Mouse (Mus musculus): ENCODE data around the gene Zfpl1. TPM values are rescaled to one million over a fixed set of nuclear protein-coding genes. Genes with fewer than 3 reads are reported as not detected.
"Not testable (repeated sequence)": the region's sequence is repeated elsewhere in the genome, so short reads cannot be mapped to it uniquely, and the experiment has no call there.

The Zfpl1 gene
- 10 to 100 TPM; 18.5 to 20.1 TPM for total RNA-seq (2021)
- long read RNA-seq, experiment 1, transcript Zfpl1-201 (8 exons, 1,287 nt) = minor isoform, 5 of 22 reads
- long read RNA-seq, experiment 1, transcript Zfpl1-208 (8 exons, 922 nt) = major isoform, 13 of 22 reads
- long read RNA-seq, experiment 1, partial matches to known transcripts = 1 of 22 reads
- long read RNA-seq, experiment 1, other reads (novel, unspliced or antisense) = 3 of 22 reads
- long read RNA-seq, experiment 2, transcript Zfpl1-208 (8 exons, 922 nt) = major isoform, 13 of 22 reads
- long read RNA-seq, experiment 2, transcript Zfpl1-201 (8 exons, 1,287 nt) = minor isoform, 5 of 22 reads
- long read RNA-seq, experiment 2, partial matches to known transcripts = 1 of 22 reads
- long read RNA-seq, experiment 2, other reads (novel, unspliced or antisense) = 3 of 22 reads

DNA sequence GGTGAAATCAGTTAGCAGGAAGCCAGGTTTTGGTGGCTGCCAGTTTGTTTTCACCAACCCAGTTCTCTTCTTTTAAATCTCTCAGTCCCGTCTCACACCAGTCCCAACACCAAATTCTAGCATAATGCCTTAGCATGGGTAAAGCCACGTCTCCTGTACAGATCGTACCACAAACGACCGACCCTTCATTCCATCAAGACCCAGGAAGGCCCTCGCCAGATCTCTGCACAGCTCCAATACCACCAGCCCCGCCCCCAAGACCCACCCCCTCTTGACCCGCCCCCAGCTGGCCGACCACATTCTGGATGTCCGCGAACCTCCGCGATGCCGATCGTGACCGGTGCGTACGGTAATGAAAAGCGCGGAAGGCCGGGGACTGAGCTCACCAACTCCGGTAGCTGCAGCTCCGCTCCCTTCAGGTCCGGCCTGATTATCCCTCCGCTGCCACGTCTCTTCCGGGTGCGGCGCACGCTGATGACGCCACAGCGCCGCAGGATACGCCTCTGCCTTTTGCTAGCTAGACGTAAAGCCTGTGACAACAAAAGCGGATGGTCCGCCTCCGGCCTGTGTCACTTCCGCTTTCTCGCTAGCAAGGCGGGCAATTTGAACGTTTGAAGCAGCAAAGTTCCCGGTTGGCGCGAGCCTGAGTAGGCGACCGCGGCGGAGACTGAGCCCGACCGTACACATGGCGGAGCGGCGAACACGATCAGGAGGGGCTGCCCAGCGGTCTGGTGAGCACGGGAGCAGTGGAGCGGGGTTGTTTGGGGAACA lies at the start of gene Zfpl1, which contains the start of gene Cdca5:
Gene Zfpl1, minus strand, starts transcription at position 479 of the 771 bp plus-strand sequence.
Gene Cdca5, plus strand, starts transcription at position 506 of the 771 bp plus-strand sequence.
- peak; percentile 92 for DNase-seq

DNA sequence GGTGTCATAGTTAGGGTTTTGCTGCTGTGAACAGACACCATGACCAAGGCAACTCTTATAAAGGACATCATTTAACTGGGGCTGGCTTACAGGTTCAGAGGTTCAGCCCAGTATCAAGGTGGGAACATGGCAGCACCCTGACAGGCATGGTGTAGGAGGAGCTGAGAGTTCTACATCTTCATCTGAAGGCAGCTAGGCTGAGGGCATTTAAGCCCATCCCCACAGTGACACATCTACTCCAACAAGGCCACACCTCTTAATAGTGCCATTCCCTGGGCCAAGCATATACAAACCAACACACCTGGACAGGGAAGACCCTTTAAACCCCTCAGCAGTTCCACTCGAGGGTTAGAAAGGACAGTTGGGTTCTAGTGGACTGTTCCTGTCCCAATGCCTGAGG lies 48.4 kb upstream of the Zfpl1 start:
- DNase-seq = not testable (repeated sequence)

- DNase-seq = no peak
Observed at GRCm38 (mm10) chr19:6132171-6132827, 47.5 kb upstream of the Zfpl1 start.

DNA sequence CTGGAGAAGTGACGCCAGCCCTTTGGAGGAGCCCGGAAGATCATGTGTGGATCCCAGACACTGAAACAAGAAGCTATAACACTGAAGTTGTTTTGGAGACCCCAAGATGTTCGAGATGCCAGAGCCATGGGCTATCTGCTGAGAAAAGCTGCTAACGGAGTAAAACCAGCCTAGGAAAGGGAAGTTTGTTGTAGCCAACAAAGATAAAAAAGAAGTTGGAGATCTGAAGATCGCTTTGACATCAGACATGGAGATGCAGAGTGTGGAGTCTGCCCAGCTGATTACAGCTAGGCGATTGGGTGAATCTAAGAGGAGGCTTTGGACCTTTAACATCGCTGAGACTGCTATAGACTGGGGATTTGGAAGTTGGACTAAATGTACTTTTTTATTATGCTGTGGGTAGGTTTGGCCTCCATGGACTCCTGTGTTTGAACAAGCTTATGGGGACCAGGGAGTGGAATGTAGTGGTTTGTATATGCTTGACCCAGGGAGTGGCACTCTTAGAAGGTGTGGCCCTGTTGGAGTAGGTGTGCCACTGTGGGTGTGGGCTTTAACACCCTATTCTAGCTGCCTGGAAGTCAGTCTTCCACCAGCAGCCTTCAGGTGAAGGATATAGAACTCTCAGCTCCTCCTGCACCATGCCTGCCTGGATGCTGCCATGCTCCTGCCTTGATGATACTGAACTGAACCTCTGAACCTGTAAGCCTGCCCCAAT lies 45.8 kb upstream of the Zfpl1 start:
- DNase-seq = not testable (repeated sequence)

DNA sequence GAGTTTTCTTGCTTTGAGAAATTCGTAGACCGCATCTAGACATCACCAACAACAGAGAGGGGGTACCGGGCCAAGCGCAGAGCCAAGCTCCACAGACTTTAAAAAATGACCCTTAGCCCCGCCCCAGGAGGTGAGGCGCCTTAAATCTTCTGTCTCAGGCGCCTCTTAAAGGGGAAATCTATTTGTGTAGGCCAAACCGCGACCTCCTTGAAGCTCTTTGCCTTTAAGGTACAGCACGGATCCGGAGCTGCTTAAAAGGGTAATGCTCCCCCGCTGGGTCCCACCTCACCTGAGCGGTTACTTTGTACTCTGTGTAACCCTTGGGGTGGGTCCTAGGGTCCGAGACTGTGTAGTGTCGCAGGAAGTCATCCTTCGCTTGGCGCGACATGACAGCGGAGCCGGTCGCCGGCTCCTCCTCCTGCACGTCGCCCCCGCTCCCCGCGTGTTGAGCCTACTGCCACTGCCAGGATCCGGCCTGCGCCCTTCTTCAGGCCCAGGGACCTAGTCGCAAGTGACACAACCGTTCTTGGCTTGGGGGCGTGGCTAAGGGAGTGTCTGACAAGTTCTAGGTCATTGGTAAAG lies 43.1 kb upstream of the Zfpl1 start, which contains the start of gene Snx15:
Gene Snx15, minus strand, starts transcription at position 545 of the 582 bp plus-strand sequence.
- peak; percentile 90 for DNase-seq

DNA sequence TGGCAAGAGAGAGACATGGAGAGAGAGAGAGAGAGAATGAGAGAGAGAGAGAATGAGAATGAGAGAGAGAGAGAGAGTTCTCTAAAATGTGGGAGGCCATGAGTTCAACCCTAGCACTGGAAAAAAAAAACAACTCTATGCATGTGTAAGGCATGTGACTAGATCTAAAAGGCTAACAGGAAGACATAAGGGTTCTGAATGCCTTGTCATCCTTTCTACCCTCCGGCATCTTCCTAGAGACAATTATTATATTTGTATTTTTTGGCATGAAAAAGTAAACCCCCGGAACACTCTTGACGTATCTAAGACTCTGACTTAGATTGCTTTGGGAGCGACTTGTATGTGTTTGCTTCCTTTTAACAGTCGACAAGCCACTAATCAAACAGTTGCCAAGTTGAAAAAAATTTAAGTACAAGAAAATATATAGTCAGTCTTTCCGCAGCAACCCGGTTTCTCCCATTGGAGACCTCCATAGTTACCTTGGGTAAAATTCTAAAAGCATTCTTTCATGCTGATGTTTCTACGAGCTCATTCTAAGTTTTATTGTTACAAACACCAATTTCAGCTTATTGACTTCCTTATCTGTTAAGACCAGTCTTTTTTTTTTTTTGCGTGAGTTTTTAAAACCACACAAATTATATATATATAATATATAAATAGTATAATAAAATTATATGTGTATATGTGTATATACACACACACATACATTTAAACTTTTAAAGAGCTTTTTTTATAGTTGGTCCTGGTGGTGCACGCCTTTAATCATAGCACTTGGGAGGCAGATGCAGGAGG lies 42.2 kb upstream of the Zfpl1 start:
- no peak for DNase-seq

DNA sequence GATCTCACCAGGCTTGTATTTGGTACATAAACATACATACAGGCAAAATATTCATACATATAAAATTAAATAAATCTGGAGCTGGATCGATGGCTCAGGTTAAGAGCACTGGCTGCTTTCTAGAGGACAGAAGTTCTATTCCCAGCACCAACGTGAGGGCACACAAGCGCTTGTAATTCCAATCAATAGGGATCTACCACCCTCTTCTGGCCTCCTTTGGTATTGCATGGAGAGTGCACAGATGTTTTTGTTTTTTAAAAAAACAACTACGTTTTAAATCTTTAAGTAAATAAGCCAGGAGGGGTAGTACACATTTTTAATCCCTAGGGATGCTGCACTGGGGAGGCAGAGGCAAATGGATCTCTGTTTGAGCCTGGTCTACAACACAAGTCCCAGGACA lies 41.5 kb upstream of the Zfpl1 start:
- DNase-seq = peak; percentile 57

GRCm38 (mm10) chr19:6124898-6125297 lies 40.1 kb upstream of the Zfpl1 start:
- no peak for DNase-seq

DNA sequence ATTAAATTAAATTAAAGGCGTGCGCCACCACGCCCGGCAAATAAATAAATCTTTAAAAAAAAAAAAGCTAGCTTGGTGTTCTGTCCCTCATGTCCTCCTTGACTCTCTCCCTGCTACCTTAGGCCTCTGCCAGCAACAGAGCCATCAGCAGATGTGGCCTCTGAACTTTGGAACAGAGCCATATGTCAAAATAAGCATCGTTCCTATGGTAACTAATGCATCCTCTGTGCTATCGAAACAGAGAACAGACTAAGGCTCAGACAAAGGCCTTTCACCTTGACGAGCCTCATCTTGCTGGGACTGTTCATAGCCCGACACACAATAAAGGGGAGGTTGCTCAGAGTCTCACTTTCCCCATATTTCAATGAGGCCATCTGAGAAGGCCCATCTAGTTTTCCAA lies 38.6 kb upstream of the Zfpl1 start:
- DNase-seq = no peak

DNA sequence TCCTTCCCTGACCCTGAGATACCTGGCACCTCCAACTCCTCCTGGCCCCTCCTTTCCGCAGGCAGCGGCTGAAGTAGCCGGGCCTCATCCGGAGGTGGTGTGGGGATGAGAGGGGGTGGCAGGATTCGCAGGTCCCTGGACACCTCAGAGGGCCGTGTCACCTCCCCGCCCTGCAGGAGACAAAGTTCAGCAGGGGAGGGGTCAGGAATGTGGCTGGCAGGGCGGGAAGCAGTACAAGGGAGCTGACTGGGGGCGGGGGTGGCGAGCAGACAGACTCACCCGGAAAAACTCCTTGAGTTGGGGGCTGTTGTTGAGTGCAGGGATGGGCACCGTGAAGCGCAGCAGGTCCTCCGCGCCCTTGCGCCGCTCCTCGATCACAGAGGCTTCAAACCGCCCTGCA lies 37.0 kb upstream of the Zfpl1 start:
- DNase-seq = no peak

DNA sequence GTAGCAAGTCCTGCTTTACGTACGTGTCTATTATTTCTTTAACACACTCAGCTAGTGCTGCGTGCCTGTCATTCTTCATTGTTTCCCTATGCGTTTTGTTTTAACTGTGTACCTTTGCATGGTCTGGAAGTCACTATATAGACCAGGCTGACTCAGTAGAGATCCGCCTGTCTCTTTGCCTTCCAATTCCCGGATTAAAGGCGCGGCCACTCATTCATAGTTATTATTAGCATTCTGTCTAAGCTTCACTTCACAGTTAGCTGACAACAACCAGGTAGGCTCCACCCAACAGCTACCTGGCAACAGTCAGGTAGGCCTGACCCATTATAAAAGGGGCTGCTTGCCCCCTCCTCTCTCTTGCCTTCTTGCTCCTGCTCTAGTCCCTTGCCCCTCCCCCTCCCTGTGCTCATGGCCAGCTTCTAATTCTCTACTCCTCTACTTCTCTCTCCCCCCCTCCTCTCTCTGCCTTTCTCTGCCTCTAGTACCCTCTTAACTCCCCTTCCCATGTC lies 34.0 kb upstream of the Zfpl1 start:
- no peak for DNase-seq

GRCm38 (mm10) chr19:6117986-6118676 lies 33.4 kb upstream of the Zfpl1 start, which contains the start of gene Sac3d1:
Sac3d1 (minus strand) TSS chr19:6118650.
- DNase-seq = peak; percentile 83

GRCm38 (mm10) chr19:6117346-6117985 lies 32.7 kb upstream of the Zfpl1 start:
- no peak for DNase-seq

- no peak for DNase-seq
Observed at GRCm38 (mm10) chr19:6116113-6116850, 31.5 kb upstream of the Zfpl1 start.

GRCm38 (mm10) chr19:6113116-6113515 lies 28.4 kb upstream of the Zfpl1 start:
- DNase-seq = no peak

GRCm38 (mm10) chr19:6105586-6105985 lies 20.8 kb upstream of the Zfpl1 start, which contains the start of gene Naaladl1:
Naaladl1 (plus strand) TSS chr19:6105782.
- no peak for DNase-seq

DNA sequence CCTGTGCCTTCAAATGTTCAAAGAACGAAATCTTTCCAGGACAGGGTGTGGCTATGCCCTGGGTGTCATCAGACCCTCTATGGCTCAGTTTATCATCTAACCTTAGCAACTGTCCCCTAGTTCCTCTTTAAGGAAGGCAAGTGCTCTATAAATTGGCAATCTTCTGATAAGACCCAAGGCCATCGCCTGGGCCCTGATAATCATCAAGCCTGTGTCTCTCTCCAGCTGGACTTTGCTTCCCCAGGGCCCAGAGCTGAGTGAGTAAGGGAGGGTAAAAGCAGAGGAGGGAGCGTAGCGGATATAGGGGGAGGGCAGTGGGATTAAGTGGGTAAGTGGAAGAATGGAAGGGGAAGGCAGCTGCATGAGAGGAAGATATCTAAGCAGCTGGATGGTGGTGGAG lies 19.7 kb upstream of the Zfpl1 start:
- DNase-seq = no peak

- no peak for DNase-seq
Observed at GRCm38 (mm10) chr19:6102169-6102853, 17.6 kb upstream of the Zfpl1 start.

Measured in gastrocnemius, postnatal 10 days (tissue).